Mouse (Mus musculus): ENCODE data around the gene Hectd2.

GRCm38 (mm10) chr19:36665641-36666040 lies 111.2 kb downstream of the Hectd2 start:
- TF ChIP-seq POLR2A (IDR thresholded peaks at IDR 0.05; ENCODE audit: control insufficient read depth, extremely low read depth, insufficient read depth, low read length, poor library complexity) (no peak), CTCF (IDR thresholded peaks at IDR 0.05; ENCODE audit: borderline replicate concordance, control insufficient read depth, extremely low read depth, insufficient read depth, low read length, poor library complexity) (no peak)

Data from thymus, adult 2 months (tissue).